Mouse (Mus musculus): ENCODE results near the gene Glud1. TPM values are rescaled to one million over a fixed set of nuclear protein-coding genes. Genes with fewer than 3 reads are reported as not detected.

Gene Glud1
- total and polyA plus RNA-seq, 3 experiments, result 45.9 to 109 (median 92.0) TPM

GRCm38 (mm10) chr14:34375415-34375904 lies 64.9 kb downstream of the Glud1 start, which contains the start of gene Mmrn2:
Gene Mmrn2 (plus strand): TSS chr14:34375465.
- ATAC-seq (ENCODE audit: extremely low read depth, insufficient number of reproducible peaks, low FRiP score, poor library complexity, severe bottlenecking) (no peak), DNase-seq (ENCODE audit: low spot score) (no peak)
- no peaks in the 10 kb centered on the region for H3K9me3 ChIP-seq (replicated peaks)
- TF ChIP-seq TAL1 (conservative IDR thresholded peaks at IDR 0.05; ENCODE audit: low read depth, low read length) (no peak), GATA2 (IDR thresholded peaks at IDR 0.05; ENCODE audit: borderline replicate concordance, low read depth, low read length) (no peak), GATA1 (IDR thresholded peaks at IDR 0.05; ENCODE audit: borderline replicate concordance, low read length) (no peak), POLR2AphosphoS5 (IDR thresholded peaks at IDR 0.05; ENCODE audit: insufficient replicate concordance, low read depth, low read length) (no peak), CTCF (IDR thresholded peaks at IDR 0.05; ENCODE audit: low read depth, low read length) (no peak)
- peaks cover 13% of the 10 kb centered on the region for H3K4me1 ChIP-seq (ENCODE audit: insufficient read depth, low read depth, low read length)
- H3K27me3 ChIP-seq (ENCODE audit: insufficient read depth, low read length), result peaks cover 8% of the 10 kb centered on the region; the same call in 1 of the 2 replicates
- no peaks in the 10 kb centered on the region for H3K36me3 ChIP-seq (replicated peaks)
- no peak within 1 kb of the TSS for H3K4me3 ChIP-seq (ENCODE audit: low read depth, low read length)

- no peaks in the 10 kb centered on the region for H3K36me3 ChIP-seq (replicated peaks)
- H3K4me3 ChIP-seq (ENCODE audit: low read depth, low read length), result no peak overlapping the region
- H3K27me3 ChIP-seq (ENCODE audit: insufficient read depth, low read length), result peaks cover 8% of the 10 kb centered on the region; the same call in 1 of the 2 replicates
- H3K9me3 ChIP-seq (replicated peaks), result no peaks in the 10 kb centered on the region
- ATAC-seq (ENCODE audit: extremely low read depth, insufficient number of reproducible peaks, low FRiP score, poor library complexity, severe bottlenecking) (no peak), DNase-seq (ENCODE audit: low spot score) (no peak)
- TF ChIP-seq GATA2 (IDR thresholded peaks at IDR 0.05; ENCODE audit: borderline replicate concordance, low read depth, low read length) (no peak), TAL1 (conservative IDR thresholded peaks at IDR 0.05; ENCODE audit: low read depth, low read length) (no peak), GATA1 (IDR thresholded peaks at IDR 0.05; ENCODE audit: borderline replicate concordance, low read length) (no peak), CTCF (IDR thresholded peaks at IDR 0.05; ENCODE audit: low read depth, low read length) (no peak), POLR2AphosphoS5 (IDR thresholded peaks at IDR 0.05; ENCODE audit: insufficient replicate concordance, low read depth, low read length) (no peak)
- H3K4me1 ChIP-seq (ENCODE audit: insufficient read depth, low read depth, low read length), result peaks cover 13% of the 10 kb centered on the region
These were observed 65.4 kb downstream of the Glud1 start for GRCm38 (mm10) chr14:34375941-34376340.

GRCm38 (mm10) chr14:34377121-34377520 lies 66.6 kb downstream of the Glud1 start:
- ATAC-seq (ENCODE audit: extremely low read depth, insufficient number of reproducible peaks, low FRiP score, poor library complexity, severe bottlenecking) (no peak), DNase-seq (ENCODE audit: low spot score) (no peak)

GRCm38 (mm10) chr14:34378560-34379331 lies 68.2 kb downstream of the Glud1 start:
- peaks cover 3% of the 10 kb centered on the region; the same call in 1 of the 2 replicates for H3K27me3 ChIP-seq (ENCODE audit: insufficient read depth, low read length)
- H3K4me1 ChIP-seq (ENCODE audit: insufficient read depth, low read depth, low read length), result peaks cover 11% of the 10 kb centered on the region
- no peak for DNase-seq (ENCODE audit: low spot score)
- no peak for ATAC-seq (ENCODE audit: extremely low read depth, insufficient number of reproducible peaks, low FRiP score, poor library complexity, severe bottlenecking)
- no peaks in the 10 kb centered on the region for H3K36me3 ChIP-seq (replicated peaks)
- no peak for TF ChIP-seq TAL1 (conservative IDR thresholded peaks at IDR 0.05; ENCODE audit: low read depth, low read length)
- no peak for TF ChIP-seq GATA2 (IDR thresholded peaks at IDR 0.05; ENCODE audit: borderline replicate concordance, low read depth, low read length)
- no peak for TF ChIP-seq GATA1 (IDR thresholded peaks at IDR 0.05; ENCODE audit: borderline replicate concordance, low read length)
- TF ChIP-seq CTCF (IDR thresholded peaks at IDR 0.05; ENCODE audit: low read depth, low read length), result no peak
- no peak for TF ChIP-seq POLR2AphosphoS5 (IDR thresholded peaks at IDR 0.05; ENCODE audit: insufficient replicate concordance, low read depth, low read length)
- no peak overlapping the region for H3K4me3 ChIP-seq (ENCODE audit: low read depth, low read length)
- H3K9me3 ChIP-seq (replicated peaks), result no peaks in the 10 kb centered on the region

More at GRCm38 (mm10) chr14:34377121-34377520, 66.6 kb downstream of the Glud1 start:
- peaks cover 8% of the 10 kb centered on the region; the same call in 1 of the 2 replicates for H3K27me3 ChIP-seq (ENCODE audit: insufficient read depth, low read length)
- peaks cover 13% of the 10 kb centered on the region for H3K4me1 ChIP-seq (ENCODE audit: insufficient read depth, low read depth, low read length)
- no peak overlapping the region for H3K4me3 ChIP-seq (ENCODE audit: low read depth, low read length)
- no peaks in the 10 kb centered on the region for H3K9me3 ChIP-seq (replicated peaks)
- TF ChIP-seq GATA2 (IDR thresholded peaks at IDR 0.05; ENCODE audit: borderline replicate concordance, low read depth, low read length) (no peak), TAL1 (conservative IDR thresholded peaks at IDR 0.05; ENCODE audit: low read depth, low read length) (no peak), GATA1 (IDR thresholded peaks at IDR 0.05; ENCODE audit: borderline replicate concordance, low read length) (no peak), POLR2AphosphoS5 (IDR thresholded peaks at IDR 0.05; ENCODE audit: insufficient replicate concordance, low read depth, low read length) (no peak), CTCF (IDR thresholded peaks at IDR 0.05; ENCODE audit: low read depth, low read length) (no peak)
- H3K36me3 ChIP-seq (replicated peaks), result no peaks in the 10 kb centered on the region

GRCm38 (mm10) chr14:34382921-34383704 lies 72.6 kb downstream of the Glud1 start:
- DNase-seq (ENCODE audit: low spot score) (no peak), ATAC-seq (ENCODE audit: extremely low read depth, insufficient number of reproducible peaks, low FRiP score, poor library complexity, severe bottlenecking) (peak; percentile 22)
- peaks cover 8% of the 10 kb centered on the region for H3K4me1 ChIP-seq (ENCODE audit: insufficient read depth, low read depth, low read length)
- peaks cover 3% of the 10 kb centered on the region; the same call in 1 of the 2 replicates for H3K27me3 ChIP-seq (ENCODE audit: insufficient read depth, low read length)
- no peak overlapping the region for H3K4me3 ChIP-seq (ENCODE audit: low read depth, low read length)
- no peaks in the 10 kb centered on the region for H3K9me3 ChIP-seq (replicated peaks)
- no peaks in the 10 kb centered on the region for H3K36me3 ChIP-seq (replicated peaks)
- TF ChIP-seq TAL1 (conservative IDR thresholded peaks at IDR 0.05; ENCODE audit: low read depth, low read length) (no peak), CTCF (IDR thresholded peaks at IDR 0.05; ENCODE audit: low read depth, low read length) (no peak), POLR2AphosphoS5 (IDR thresholded peaks at IDR 0.05; ENCODE audit: insufficient replicate concordance, low read depth, low read length) (no peak), GATA2 (IDR thresholded peaks at IDR 0.05; ENCODE audit: borderline replicate concordance, low read depth, low read length) (no peak), GATA1 (IDR thresholded peaks at IDR 0.05; ENCODE audit: borderline replicate concordance, low read length) (no peak)

All from G1E (cell line).